Mouse (Mus musculus): ENCODE measurements around the gene Prkar2a. TPM values are rescaled to one million over a fixed set of nuclear protein-coding genes. Genes with fewer than 3 reads are reported as not detected.

Gene Prkar2a
- 111 TPM for polyA plus RNA-seq (2014; fragmentation: Illumina TruSeq; extraction: RNeasy Lipid Tissue Mini Kit (QIAGEN cat#74804); ENCODE audit: low read depth, low replicate concordance)

DNA sequence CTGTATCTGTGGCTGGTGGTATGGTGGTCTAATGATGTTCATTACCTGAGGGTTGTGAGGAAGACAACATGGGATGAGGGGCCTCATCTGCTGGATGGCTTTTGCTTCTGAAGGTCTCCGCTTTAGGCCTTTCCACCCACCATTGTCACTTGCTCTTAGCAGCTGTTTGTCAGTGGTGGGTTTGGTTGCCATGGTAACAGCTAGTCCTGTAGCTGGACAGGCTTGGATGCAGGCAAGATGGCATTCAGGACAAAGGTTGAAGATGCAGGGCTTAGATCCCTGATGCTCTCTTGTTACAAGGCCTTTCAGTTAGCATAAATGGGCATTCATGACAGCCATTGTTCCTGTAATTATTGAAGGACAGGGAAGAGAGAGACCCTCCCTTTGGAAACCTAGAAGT lies at the start of gene Prkar2a:
Prkar2a (plus strand) TSS at position 209 of the 400 bp plus-strand sequence.

GRCm38 (mm10) chr9:108648611-108649560 lies 40.2 kb upstream of the Prkar2a start, which contains the start of gene Arih2:
Gene Arih2, minus strand, starts transcription at chr9:108649386.

DNA sequence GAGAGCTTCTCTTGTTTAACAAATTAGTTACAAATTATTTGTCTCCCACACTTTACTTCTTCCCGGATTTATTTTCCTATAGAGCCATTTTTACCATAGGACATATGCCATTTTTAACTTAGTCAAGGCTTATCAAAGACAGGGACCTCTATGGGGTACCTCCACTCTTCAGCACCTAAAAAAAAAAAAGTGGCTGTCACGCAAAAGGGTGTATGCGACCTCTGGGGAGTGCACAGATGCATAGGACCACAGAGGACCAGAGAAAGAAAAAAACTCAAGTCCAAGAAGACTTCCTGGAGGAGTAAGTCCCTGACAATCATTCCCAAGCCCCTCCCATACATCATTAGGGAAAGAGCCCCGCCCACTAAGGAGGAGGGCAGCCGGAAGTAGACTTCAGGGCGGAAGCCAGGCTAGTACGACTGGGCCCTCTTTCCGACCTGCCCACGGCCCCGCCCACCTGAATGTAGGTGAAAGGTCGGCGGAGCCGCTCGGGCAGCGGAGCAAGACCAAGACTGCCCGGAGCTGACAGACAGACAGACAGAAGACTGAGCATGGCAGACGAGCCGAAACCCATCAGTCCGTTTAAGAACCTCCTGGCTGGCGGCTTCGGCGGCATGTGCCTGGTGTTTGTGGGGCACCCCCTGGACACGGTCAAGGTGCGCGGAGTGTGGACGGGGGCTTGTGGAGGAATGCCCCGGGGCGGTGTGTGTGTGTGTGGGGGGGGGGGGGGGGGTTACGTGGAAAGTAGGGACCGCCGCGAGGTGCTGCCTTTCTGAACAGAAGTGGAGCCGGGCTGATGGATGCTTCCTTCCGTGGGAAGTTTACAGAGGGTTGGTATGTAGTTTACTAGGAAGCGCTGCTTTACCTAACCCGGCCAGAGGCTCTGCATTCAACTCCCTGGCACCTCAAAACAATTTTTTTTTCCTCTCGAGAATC lies 27.2 kb upstream of the Prkar2a start, which contains the start of gene Slc25a20:
Slc25a20 (plus strand) TSS at position 412 of the 936 bp plus-strand sequence.

GRCm38 (mm10) chr9:108783548-108784463 lies 94.7 kb downstream of the Prkar2a start, which contains the start of gene Ip6k2:
Gene Ip6k2, plus strand, starts transcription at chr9:108783796.

Other genes with a start within 250 kb of the Prkar2a start
- 6.2 TPM for gene Ccdc71, start 228.8 kb upstream of the Prkar2a start, polyA plus RNA-seq (2014; fragmentation: Illumina TruSeq; extraction: RNeasy Lipid Tissue Mini Kit (QIAGEN cat#74804); ENCODE audit: low read depth, low replicate concordance)
- gene Klhdc8b, start 227.7 kb upstream of the Prkar2a start, polyA plus RNA-seq (2014; fragmentation: Illumina TruSeq; extraction: RNeasy Lipid Tissue Mini Kit (QIAGEN cat#74804); ENCODE audit: low read depth, low replicate concordance), result 1.5 TPM
- 6.8 TPM for gene Lamb2, start 209.6 kb upstream of the Prkar2a start, polyA plus RNA-seq (2014; fragmentation: Illumina TruSeq; extraction: RNeasy Lipid Tissue Mini Kit (QIAGEN cat#74804); ENCODE audit: low read depth, low replicate concordance)
- 18.4 TPM for gene Usp19, start 198.7 kb upstream of the Prkar2a start, polyA plus RNA-seq (2014; fragmentation: Illumina TruSeq; extraction: RNeasy Lipid Tissue Mini Kit (QIAGEN cat#74804); ENCODE audit: low read depth, low replicate concordance)
- 95.6 TPM for gene Qars, start 181.6 kb upstream of the Prkar2a start, polyA plus RNA-seq (2014; fragmentation: Illumina TruSeq; extraction: RNeasy Lipid Tissue Mini Kit (QIAGEN cat#74804); ENCODE audit: low read depth, low replicate concordance)
- gene Qrich1, start 172.5 kb upstream of the Prkar2a start, polyA plus RNA-seq (2014; fragmentation: Illumina TruSeq; extraction: RNeasy Lipid Tissue Mini Kit (QIAGEN cat#74804); ENCODE audit: low read depth, low replicate concordance), result 57.8 TPM
- gene Impdh2, start 129.0 kb upstream of the Prkar2a start, polyA plus RNA-seq (2014; fragmentation: Illumina TruSeq; extraction: RNeasy Lipid Tissue Mini Kit (QIAGEN cat#74804); ENCODE audit: low read depth, low replicate concordance), result 26.3 TPM
- gene Ndufaf3, start 121.9 kb upstream of the Prkar2a start, polyA plus RNA-seq (2014; fragmentation: Illumina TruSeq; extraction: RNeasy Lipid Tissue Mini Kit (QIAGEN cat#74804); ENCODE audit: low read depth, low replicate concordance), result 4.5 TPM
- gene Dalrd3, start 119.4 kb upstream of the Prkar2a start, polyA plus RNA-seq (2014; fragmentation: Illumina TruSeq; extraction: RNeasy Lipid Tissue Mini Kit (QIAGEN cat#74804); ENCODE audit: low read depth, low replicate concordance), result 2.9 TPM
- gene Wdr6, start 110.6 kb upstream of the Prkar2a start, polyA plus RNA-seq (2014; fragmentation: Illumina TruSeq; extraction: RNeasy Lipid Tissue Mini Kit (QIAGEN cat#74804); ENCODE audit: low read depth, low replicate concordance), result 6.2 TPM
- not detected for gene P4htm, start 91.6 kb upstream of the Prkar2a start, polyA plus RNA-seq (2014; fragmentation: Illumina TruSeq; extraction: RNeasy Lipid Tissue Mini Kit (QIAGEN cat#74804); ENCODE audit: low read depth, low replicate concordance)
- 58.1 TPM for gene Arih2, start 39.9 kb upstream of the Prkar2a start, polyA plus RNA-seq (2014; fragmentation: Illumina TruSeq; extraction: RNeasy Lipid Tissue Mini Kit (QIAGEN cat#74804); ENCODE audit: low read depth, low replicate concordance)
- gene Slc25a20, start 27.2 kb upstream of the Prkar2a start, polyA plus RNA-seq (2014; fragmentation: Illumina TruSeq; extraction: RNeasy Lipid Tissue Mini Kit (QIAGEN cat#74804); ENCODE audit: low read depth, low replicate concordance), result 111 TPM
- gene Ip6k2, start 94.5 kb downstream of the Prkar2a start, polyA plus RNA-seq (2014; fragmentation: Illumina TruSeq; extraction: RNeasy Lipid Tissue Mini Kit (QIAGEN cat#74804); ENCODE audit: low read depth, low replicate concordance), result 183 TPM
- gene Nckipsd, start 119.1 kb downstream of the Prkar2a start, polyA plus RNA-seq (2014; fragmentation: Illumina TruSeq; extraction: RNeasy Lipid Tissue Mini Kit (QIAGEN cat#74804); ENCODE audit: low read depth, low replicate concordance), result 0.47 TPM
- 0.17 TPM for gene Celsr3, start 137.0 kb downstream of the Prkar2a start, polyA plus RNA-seq (2014; fragmentation: Illumina TruSeq; extraction: RNeasy Lipid Tissue Mini Kit (QIAGEN cat#74804); ENCODE audit: low read depth, low replicate concordance)
- not detected for gene Slc26a6, start 164.0 kb downstream of the Prkar2a start, polyA plus RNA-seq (2014; fragmentation: Illumina TruSeq; extraction: RNeasy Lipid Tissue Mini Kit (QIAGEN cat#74804); ENCODE audit: low read depth, low replicate concordance)
- not detected for gene Tmem89, start 225.3 kb downstream of the Prkar2a start, polyA plus RNA-seq (2014; fragmentation: Illumina TruSeq; extraction: RNeasy Lipid Tissue Mini Kit (QIAGEN cat#74804); ENCODE audit: low read depth, low replicate concordance)
- gene Uqcrc1, start 247.3 kb downstream of the Prkar2a start, polyA plus RNA-seq (2014; fragmentation: Illumina TruSeq; extraction: RNeasy Lipid Tissue Mini Kit (QIAGEN cat#74804); ENCODE audit: low read depth, low replicate concordance), result 50.7 TPM